Mouse (Mus musculus): ENCODE measurements at regions not wholly inside any gene's neighbourhood (a gene's known extent, or its start where the extent isn't known, plus 50 kb on each side); places are given as distances from the start of the nearest gene placed in this dataset.

GRCm38 (mm10) chr5:126097262-126097628, 565.7 kb downstream of the Tmem132b start:
- TF ChIP-seq CTCF (IDR thresholded peaks at IDR 0.05; ENCODE audit: low read depth, low read length) = no peak
- TF ChIP-seq POLR2AphosphoS5 (IDR thresholded peaks at IDR 0.05; ENCODE audit: insufficient replicate concordance, low read depth, low read length) = no peak
- TF ChIP-seq GATA1 (IDR thresholded peaks at IDR 0.05; ENCODE audit: borderline replicate concordance, low read length) = no peak
- no peak for TF ChIP-seq GATA2 (IDR thresholded peaks at IDR 0.05; ENCODE audit: borderline replicate concordance, low read depth, low read length)
